Mouse (Mus musculus): ENCODE data around the gene Afmid.

DNA sequence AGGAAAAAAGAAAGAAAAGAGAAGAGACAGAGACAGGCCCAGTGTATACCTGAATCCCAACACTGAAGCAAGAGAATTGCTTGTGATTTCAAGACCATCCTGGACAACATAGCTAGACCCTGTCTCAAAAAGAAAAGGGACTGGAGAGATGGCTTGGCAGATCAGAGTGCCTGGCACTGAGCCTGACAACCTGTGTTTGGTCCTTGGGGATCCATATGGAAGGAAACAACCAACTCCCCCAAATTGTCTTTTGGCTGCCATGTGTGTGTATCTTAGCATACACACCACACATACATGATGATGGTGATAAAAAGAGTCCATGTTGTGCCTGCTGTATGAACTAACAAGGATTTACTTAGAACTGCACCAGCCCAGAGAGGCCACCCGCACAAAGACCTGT, 13.3 kb downstream of the Afmid start:
- TF ChIP-seq CTCF (IDR thresholded peaks at IDR 0.05; ENCODE audit: low read depth) (no peak), EP300 (IDR thresholded peaks at IDR 0.05; ENCODE audit: low read depth) (no peak)
